Mouse (Mus musculus): ENCODE data around the gene Tff2. TPM values are rescaled to one million over a fixed set of nuclear protein-coding genes. Genes with fewer than 3 reads are reported as not detected.
A peak's percentile ranks its signal among the peaks of the same experiment; 100 is the strongest.

The Tff2 gene
- total RNA-seq, 2 experiments from 2014 or later: not detected

DNA sequence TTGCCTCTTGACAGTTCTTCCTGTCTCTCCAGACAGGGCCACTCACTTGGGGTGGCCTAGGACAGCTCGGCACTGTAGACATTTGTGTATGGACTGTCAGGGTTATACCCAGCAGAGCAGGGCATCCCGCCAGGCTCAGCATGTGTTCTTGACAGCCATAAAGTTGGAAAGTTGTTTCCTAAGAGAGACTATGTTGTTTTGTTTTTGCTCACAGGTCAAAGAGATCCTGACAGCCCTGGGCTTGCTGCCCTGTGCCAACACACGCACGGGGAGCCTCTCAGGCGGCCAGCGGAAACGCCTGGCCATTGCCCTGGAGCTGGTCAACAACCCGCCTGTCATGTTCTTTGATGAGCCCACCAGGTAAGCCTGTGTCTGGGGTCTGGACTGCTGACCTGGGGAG lies 40.3 kb downstream of the Tff2 start:
- no peak overlapping the region for H3K4me3 ChIP-seq
- no peak for TF ChIP-seq CTCF (IDR thresholded peaks at IDR 0.05)
- no peak overlapping the region for H3K27ac ChIP-seq
- DNase-seq (ENCODE audit: extremely low spot score in 1 of 2, low spot score in 2 of 2): no peak
- intact Hi-C loops (cut with DNase I): no loop called here

DNA sequence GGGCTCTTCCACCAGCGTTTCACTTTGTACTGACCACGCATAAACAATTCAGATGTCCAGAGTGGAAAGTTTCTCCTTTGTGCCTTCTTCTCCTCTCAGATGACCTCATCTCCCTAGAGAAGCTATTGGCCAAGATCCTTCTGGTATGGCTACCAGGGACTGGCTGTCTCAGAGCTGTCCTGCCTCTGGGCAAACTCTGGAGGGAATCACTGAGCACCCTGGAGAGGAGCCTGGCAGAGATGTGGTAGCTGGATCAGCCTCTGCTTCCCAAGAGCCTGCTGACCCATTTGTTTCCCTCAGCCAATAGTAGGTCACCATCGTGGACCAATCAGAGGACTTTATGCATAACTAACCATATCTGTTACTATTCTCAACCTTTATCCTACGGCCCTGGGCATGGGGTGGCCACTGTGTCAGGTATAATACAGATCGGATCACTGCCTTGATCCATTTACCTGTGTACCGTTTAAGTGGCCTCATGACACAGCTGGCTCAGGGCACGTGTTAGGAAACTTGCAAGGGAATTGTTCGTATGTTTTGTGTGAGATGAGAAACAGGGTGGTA lies 41.0 kb downstream of the Tff2 start:
- Histone ChIP-seq H3K4me3 (no peak overlapping the region), H3K27ac (no peak overlapping the region)
- DNase-seq (ENCODE audit: extremely low spot score in 1 of 2, low spot score in 2 of 2): no peak
- intact Hi-C loops (cut with DNase I): no loop called here
- no peak for TF ChIP-seq CTCF (IDR thresholded peaks at IDR 0.05)

DNA sequence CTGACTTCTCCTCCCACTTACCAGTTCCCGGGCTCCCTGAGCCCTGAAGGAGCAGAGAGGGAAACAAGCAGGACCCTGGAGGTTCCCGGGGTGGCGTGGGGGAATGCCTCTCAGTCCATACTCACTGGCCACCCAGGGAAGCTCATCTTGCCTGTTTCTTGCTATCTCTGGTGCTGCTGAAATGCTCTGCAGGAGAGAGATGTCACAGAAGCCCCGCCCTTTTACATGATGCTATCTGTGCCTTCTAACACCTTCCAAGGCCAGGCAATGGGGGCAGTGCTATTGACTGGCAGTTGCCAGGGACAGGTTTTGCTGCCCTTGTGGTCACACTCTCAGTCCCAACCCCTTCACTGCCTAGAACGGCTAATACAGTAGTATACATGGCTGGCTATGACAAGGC lies 45.3 kb downstream of the Tff2 start:
- no peak overlapping the region for H3K4me3 ChIP-seq
- no peak for DNase-seq (ENCODE audit: extremely low spot score in 1 of 2, low spot score in 2 of 2)
- intact Hi-C loops (cut with DNase I): no loop called here
- H3K27ac ChIP-seq: peak overlapping the region; percentile 13; the same call in 1 of the 2 replicates
- no peak for TF ChIP-seq CTCF (IDR thresholded peaks at IDR 0.05)

DNA sequence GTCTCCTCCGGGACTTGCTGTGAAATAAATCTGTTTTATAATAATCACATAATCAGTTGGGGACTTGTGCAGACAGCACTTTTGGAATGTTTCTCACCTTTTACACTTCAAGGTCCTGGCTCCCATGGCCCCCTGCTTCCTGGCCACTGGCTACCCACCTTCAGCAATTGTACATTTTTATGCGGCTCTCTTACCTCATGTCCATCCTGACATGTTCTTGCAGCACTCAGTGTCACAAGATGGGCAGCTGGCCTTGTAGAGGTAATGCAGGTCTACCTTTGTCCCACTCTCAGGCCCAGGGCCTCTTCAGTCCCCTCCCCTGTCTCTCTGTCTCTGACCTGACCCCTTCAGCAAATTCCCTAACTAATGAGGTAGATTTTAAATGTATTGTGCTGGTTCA lies 47.2 kb downstream of the Tff2 start:
- no peak for DNase-seq (ENCODE audit: extremely low spot score in 1 of 2, low spot score in 2 of 2)

DNA sequence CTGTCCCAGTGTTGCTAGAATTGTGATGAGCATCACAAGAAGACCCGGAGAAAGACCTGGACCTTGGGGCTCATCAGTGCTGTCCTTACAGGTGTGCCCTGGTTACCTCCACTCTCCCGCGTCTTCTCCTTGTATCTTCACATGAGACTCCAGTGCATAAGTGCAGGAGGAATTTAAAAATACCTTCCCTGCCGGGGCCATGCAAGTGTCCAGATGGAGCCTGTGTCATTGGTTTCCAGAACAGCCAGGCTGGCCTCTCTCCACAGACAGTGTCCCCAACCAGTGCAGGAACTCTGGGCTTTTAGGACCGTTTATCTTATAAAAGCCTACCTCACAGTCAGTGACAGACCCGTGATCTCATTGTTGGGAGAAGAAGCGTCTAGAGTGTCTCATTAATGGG lies 48.5 kb downstream of the Tff2 start:
- intact Hi-C loops (cut with DNase I): no loop called here
- TF ChIP-seq CTCF (IDR thresholded peaks at IDR 0.05): no peak
- DNase-seq (ENCODE audit: extremely low spot score in 1 of 2, low spot score in 2 of 2): no peak
- no peak overlapping the region for H3K4me3 ChIP-seq
- no peak overlapping the region for H3K27ac ChIP-seq

More for the DNA sequence above, 47.2 kb downstream of the Tff2 start:
- H3K4me3 ChIP-seq: no peak overlapping the region
- no peak overlapping the region for H3K27ac ChIP-seq
- no peak for TF ChIP-seq CTCF (IDR thresholded peaks at IDR 0.05)
- intact Hi-C loops (cut with DNase I): no loop called here

DNA sequence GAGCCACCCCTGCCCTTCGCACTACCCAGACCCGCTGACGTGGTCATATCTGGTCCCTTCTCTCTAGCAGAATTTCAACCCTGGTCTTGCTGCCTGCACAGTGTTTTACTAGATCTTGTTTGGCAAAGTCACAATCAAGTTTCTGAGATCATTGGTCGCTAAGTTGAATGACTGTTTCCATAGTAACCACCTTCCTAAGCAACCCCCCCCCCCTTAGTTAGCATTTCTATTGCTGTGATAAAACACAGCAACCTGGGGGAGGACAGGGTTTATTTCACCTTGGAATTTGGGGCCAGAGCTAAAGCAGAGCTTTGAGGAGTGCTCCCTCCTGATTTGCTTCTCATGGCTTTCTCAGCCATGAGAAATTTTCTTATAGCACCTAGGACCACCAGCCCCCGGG lies 49.3 kb downstream of the Tff2 start:
- no peak for TF ChIP-seq CTCF (IDR thresholded peaks at IDR 0.05)
- no peak for DNase-seq (ENCODE audit: extremely low spot score in 1 of 2, low spot score in 2 of 2)
- H3K4me3 ChIP-seq: no peak overlapping the region
- H3K27ac ChIP-seq: no peak overlapping the region
- intact Hi-C loops (cut with DNase I): no loop called here

Other genes with a start within 250 kb of the Tff2 start
- 1 to 10 TPM in 1 of 2 experiments, under 1 TPM in 1; 0.86 to 2.1 TPM for gene Glp1r, start 242.5 kb downstream of the Tff2 start, total RNA-seq (2021)
- gene Umodl1, start 189.6 kb downstream of the Tff2 start, total RNA-seq (2021): under 1 TPM; 0.14 to 0.16 TPM
- gene Abcg1, start 86.6 kb downstream of the Tff2 start, total RNA-seq (2021): 10 to 100 TPM; 76.5 to 77.6 TPM
- gene Tff3, start 14.6 kb downstream of the Tff2 start, total RNA-seq (2021): not detected
- gene Tff1, start 21.0 kb upstream of the Tff2 start, total RNA-seq (2021): not detected
- gene Tmprss3, start 54.7 kb upstream of the Tff2 start, total RNA-seq (2021): not detected
- not detected for gene Ubash3a, start 63.6 kb upstream of the Tff2 start, total RNA-seq (2021)
- 10 to 100 TPM; 14.5 to 19.8 TPM for gene Rsph1, start 133.1 kb upstream of the Tff2 start, total RNA-seq (2021)
- gene Slc37a1, start 142.5 kb upstream of the Tff2 start, total RNA-seq (2021): 10 to 100 TPM in 1 of 2 experiments, 1 to 10 TPM in 1; 9.4 to 12.0 TPM
- gene Pde9a, start 241.9 kb upstream of the Tff2 start, total RNA-seq (2021): 10 to 100 TPM; 23.7 to 25.0 TPM